Mouse (Mus musculus) skeletal muscle tissue, adult 2 months (tissue): ENCODE results near the gene Vps39.
A peak's percentile ranks its signal among the peaks of the same experiment; 100 is the strongest.

Experiments
- DNase-seq: peaks from one replicate; pipeline ENCODE4 v3.0.0-alpha.2; 2012; ENCODE audit warnings: low read depth, low spot score

The Vps39 gene

GRCm38 (mm10) chr2:120352682-120353646 lies at the start of gene Vps39:
TSS of gene Vps39 (minus strand) at chr2:120353137.
- peak; percentile 72 for DNase-seq

- DNase-seq: peak; percentile 27
Observed at GRCm38 (mm10) chr2:120397951-120398350, 45.0 kb upstream of the Vps39 start.

GRCm38 (mm10) chr2:120392406-120392805 lies 39.5 kb upstream of the Vps39 start:
- DNase-seq: no peak

GRCm38 (mm10) chr2:120390934-120391333 lies 38.0 kb upstream of the Vps39 start:
- DNase-seq: peak; percentile 45

GRCm38 (mm10) chr2:120389376-120389775 lies 36.4 kb upstream of the Vps39 start:
- no peak for DNase-seq

- DNase-seq: peak; percentile 59
Observed at GRCm38 (mm10) chr2:120387291-120387690, 34.4 kb upstream of the Vps39 start.

GRCm38 (mm10) chr2:120386264-120386663 lies 33.3 kb upstream of the Vps39 start:
- no peak for DNase-seq

- DNase-seq: no peak
Observed at GRCm38 (mm10) chr2:120373858-120374257, 20.9 kb upstream of the Vps39 start.

GRCm38 (mm10) chr2:120367416-120368207 lies 14.7 kb upstream of the Vps39 start:
- no peak for DNase-seq

- peak; percentile 49 for DNase-seq
Observed at GRCm38 (mm10) chr2:120366501-120366900, 13.6 kb upstream of the Vps39 start.

- no peak for DNase-seq
Observed at GRCm38 (mm10) chr2:120360425-120360824, 7.5 kb upstream of the Vps39 start.

- no peak for DNase-seq
Observed at GRCm38 (mm10) chr2:120351321-120351720, 1.6 kb downstream of the Vps39 start.

- DNase-seq: peak; percentile 24
Observed at GRCm38 (mm10) chr2:120348120-120348519, 4.8 kb downstream of the Vps39 start.

- DNase-seq: no peak
Observed at GRCm38 (mm10) chr2:120341741-120342140, 11.2 kb downstream of the Vps39 start.

GRCm38 (mm10) chr2:120337886-120338285 lies 15.1 kb downstream of the Vps39 start:
- no peak for DNase-seq

GRCm38 (mm10) chr2:120331575-120331974 lies 21.4 kb downstream of the Vps39 start:
- no peak for DNase-seq

GRCm38 (mm10) chr2:120315077-120315476 lies 37.9 kb downstream of the Vps39 start:
- no peak for DNase-seq

GRCm38 (mm10) chr2:120314487-120314886 lies 38.5 kb downstream of the Vps39 start:
- no peak for DNase-seq

GRCm38 (mm10) chr2:120313976-120314375 lies 39.0 kb downstream of the Vps39 start, which contains the start of gene Pla2g4f:
TSS of gene Pla2g4f (minus strand) at chr2:120314165.
- DNase-seq: no peak

- no peak for DNase-seq
Observed at GRCm38 (mm10) chr2:120312276-120312825, 40.6 kb downstream of the Vps39 start.

- DNase-seq: no peak
Observed at GRCm38 (mm10) chr2:120304113-120304512, 48.8 kb downstream of the Vps39 start.

GRCm38 (mm10) chr2:120301076-120301475 lies 51.9 kb downstream of the Vps39 start:
- no peak for DNase-seq
